Mouse (Mus musculus): ENCODE data around the gene Ranbp6.

DNA sequence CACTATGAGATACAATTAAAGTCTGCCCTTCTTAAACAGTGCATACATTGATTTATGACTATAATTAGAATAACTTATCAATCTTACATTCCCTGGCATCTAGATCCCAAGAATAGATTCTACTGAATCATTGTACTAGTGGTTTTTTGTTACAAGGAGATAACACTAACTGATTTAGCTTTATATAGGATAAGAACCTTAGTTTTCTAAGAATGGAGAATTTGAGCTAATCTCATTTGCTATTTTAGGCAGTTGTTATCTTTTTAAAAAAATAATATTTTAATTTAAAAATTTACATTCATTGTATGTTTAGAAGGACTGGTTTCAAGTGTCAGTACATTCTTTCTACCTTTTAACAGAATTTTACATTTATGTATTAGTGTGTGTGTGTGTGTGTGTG, 24.8 kb downstream of the Ranbp6 start:
- no peak for TF ChIP-seq EP300 (IDR thresholded peaks at IDR 0.05; ENCODE audit: insufficient read depth, low read depth, low read length)
- TF ChIP-seq POLR2A (IDR thresholded peaks at IDR 0.05; ENCODE audit: insufficient read depth, low read depth, low read length), result no peak
- no peak for TF ChIP-seq CTCF (IDR thresholded peaks at IDR 0.05)

Data from heart, adult 2 months (tissue).